Mouse (Mus musculus) B cell, adult (primary cell): ENCODE data around the gene Btrc. TPM values are rescaled to one million over a fixed set of nuclear protein-coding genes. Genes with fewer than 3 reads are reported as not detected.

ENCODE experiments used
- total RNA-seq: library from RNA; stranded (reverse); gene quantifications from 4 replicates; pipeline ENCODE4 v1.2.4, GENCODE M21; 2023; ENCODE audit not compliant: inconsistent age

Btrc gene
- total RNA-seq, result 32.3 to 41.8 TPM (median 38.6 TPM) in 4 replicates

DNA sequence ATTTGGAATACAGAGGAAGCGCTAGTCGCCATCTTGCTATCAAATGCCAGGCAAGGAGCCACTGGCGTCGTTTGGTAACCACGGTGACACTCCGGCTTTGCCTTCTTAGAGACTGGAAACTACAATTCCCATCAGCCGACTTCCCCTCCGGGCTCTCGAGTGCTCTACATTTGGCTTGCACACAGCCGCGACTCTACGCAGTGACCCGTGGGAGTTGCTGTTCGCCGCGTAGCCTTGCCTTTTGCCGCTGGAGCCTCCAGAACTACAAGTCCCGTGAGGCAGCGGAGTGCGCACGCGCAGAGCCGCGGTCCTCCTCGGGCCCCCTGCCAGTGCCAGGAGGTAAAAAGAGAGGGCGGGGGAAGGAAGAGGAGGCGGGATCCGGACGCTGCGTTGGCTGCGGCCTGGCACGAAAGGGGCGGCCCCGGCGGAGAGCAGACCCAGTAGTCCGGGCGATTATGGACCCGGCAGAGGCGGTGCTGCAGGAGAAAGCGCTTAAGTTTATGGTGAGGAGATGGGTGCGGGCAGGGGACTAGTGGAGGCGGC lies at the start of gene Btrc:
Btrc (plus strand) TSS at position 351 of the 543 bp plus-strand sequence.

DNA sequence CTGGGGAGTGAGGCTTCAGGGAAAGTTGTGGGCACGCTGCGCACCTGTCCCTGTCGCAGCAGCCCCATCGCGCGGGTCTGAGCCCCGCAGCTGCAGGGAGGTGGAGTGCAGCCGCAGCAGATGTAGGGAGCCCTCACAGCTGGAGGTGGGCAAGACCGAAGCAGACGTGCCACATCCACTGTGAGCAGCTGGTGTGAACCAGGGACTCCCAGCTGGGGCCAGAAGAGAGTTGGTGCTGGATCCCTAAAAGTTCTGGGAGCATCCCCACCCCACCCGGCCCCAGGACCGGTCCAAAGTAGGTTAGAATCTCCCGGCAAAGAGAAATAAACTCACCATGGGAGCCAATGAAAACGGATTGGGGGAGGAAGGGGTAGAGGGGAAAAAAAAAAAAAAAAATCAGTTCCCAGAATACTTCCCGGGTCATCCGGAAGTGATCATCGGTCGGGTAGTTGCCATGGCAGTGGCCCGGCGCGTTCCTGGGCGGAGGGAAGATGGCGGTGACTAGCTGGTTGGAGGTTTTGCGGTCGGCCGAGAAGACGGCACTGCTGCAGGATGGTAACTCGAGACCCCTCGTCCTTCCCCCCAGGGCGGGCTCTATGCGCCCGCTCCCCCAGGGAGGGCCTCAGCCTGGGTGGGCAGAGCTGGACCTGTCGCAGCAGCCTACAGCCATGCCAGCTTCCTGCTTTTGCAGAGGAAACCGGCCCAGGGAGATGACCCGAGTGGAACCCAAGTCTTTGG lies 196.8 kb downstream of the Btrc start, which contains the start of the genes Poll and Gm17018:
Poll (minus strand) TSS at position 379 of the 738 bp plus-strand sequence.
Gm17018 (plus strand) TSS at position 463 of the 738 bp plus-strand sequence.

Other genes starting within 250 kb of the Btrc start
- gene Tlx1, start 213.1 kb upstream of the Btrc start, total RNA-seq, result not detected in 4 replicates
- not detected in 4 replicates for gene Lbx1, start 127.9 kb upstream of the Btrc start, total RNA-seq
- gene Poll, start 196.8 kb downstream of the Btrc start, total RNA-seq, result 12.2 to 16.2 TPM (median 14.1 TPM) in 4 replicates
- gene Gm17018, start 196.9 kb downstream of the Btrc start, total RNA-seq, result 10.3 to 13.1 TPM (median 12.4 TPM) in 4 replicates